Mouse (Mus musculus): ENCODE data around the gene Uba7. TPM values are rescaled to one million over a fixed set of nuclear protein-coding genes. Genes with fewer than 3 reads are reported as not detected.

Gene Uba7
- polyA plus RNA-seq, 1 experiment = 91.5 TPM

GRCm38 (mm10) chr9:107986376-107986775 is 11.1 kb downstream of the Uba7 start:
- H3K9me3 ChIP-seq = no peaks in the 10 kb centered on the region
- H3K36me3 ChIP-seq (replicated peaks; ENCODE audit: low read length) = peaks cover 42% of the 10 kb centered on the region
- TF ChIP-seq FLI1 (IDR thresholded peaks at IDR 0.05; ENCODE audit: low read length) (no peak), GATA1 (IDR thresholded peaks at IDR 0.05; ENCODE audit: borderline replicate concordance, low read length) (peak; percentile 61; the same call in 1 of the 3 replicates)
- H3K4me3 ChIP-seq (replicated peaks) = peak overlapping the region; percentile 89
- H3K4me1 ChIP-seq = peaks cover 74% of the 10 kb centered on the region
- H3K27me3 ChIP-seq (replicated peaks) = no peaks in the 10 kb centered on the region

DNA sequence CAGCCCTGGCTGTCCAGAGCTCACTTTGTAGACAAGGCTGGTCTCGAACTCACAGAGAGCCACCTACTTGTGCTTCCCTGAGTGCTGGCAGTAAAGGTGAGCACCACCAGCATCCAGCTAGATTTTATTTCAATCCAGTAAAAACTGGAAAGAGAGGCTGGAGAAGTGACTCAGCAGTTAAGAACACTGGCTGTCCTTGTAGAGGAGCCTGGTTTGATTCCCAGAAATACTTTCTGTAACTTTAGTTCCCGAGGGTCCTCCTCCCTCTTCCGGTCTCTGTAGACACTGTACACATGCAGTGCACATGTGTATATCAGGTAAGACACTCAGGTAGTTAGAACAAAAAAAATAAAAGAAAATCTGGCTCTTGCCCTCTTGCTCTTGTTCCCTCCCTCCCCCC is 12.6 kb downstream of the Uba7 start:
- Histone ChIP-seq H3K36me3 (replicated peaks; ENCODE audit: low read length) (peaks cover 29% of the 10 kb centered on the region), H3K9me3 (no peaks in the 10 kb centered on the region), H3K4me3 (replicated peaks) (no peak overlapping the region), H3K4me1 (peaks cover 69% of the 10 kb centered on the region), H3K27me3 (replicated peaks) (no peaks in the 10 kb centered on the region)
- TF ChIP-seq GATA1 (IDR thresholded peaks at IDR 0.05; ENCODE audit: borderline replicate concordance, low read length) (no peak), FLI1 (IDR thresholded peaks at IDR 0.05; ENCODE audit: low read length) (no peak)

DNA sequence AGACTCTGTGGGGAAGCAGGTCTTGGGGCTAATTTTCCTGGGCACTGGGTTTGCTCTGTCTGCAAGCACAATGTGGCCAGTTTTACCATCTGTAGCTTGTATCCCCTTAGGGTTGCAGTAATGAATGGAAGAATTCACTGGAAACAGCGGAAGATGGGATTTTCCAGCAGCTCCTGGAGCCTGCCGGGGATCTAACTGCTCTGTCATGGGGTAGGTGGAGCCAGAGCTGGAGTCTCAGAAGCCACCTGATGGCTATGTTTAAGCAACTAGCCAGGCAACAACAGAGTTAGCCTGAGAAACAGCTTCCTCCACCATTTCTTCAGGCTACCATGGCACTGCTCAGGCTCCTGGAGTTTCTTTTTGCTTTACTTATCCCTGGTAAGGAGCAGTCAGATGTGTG is 16.9 kb downstream of the Uba7 start, which contains the start of gene Cdhr4:
Cdhr4 (plus strand) TSS at position 301 of the 400 bp plus-strand sequence.
- peaks cover 70% of the 10 kb centered on the region for H3K4me1 ChIP-seq
- peaks cover 37% of the 10 kb centered on the region for H3K36me3 ChIP-seq (replicated peaks; ENCODE audit: low read length)
- no peaks in the 10 kb centered on the region for H3K27me3 ChIP-seq (replicated peaks)
- no peak for TF ChIP-seq FLI1 (IDR thresholded peaks at IDR 0.05; ENCODE audit: low read length)
- no peak for TF ChIP-seq GATA1 (IDR thresholded peaks at IDR 0.05; ENCODE audit: borderline replicate concordance, low read length)
- H3K9me3 ChIP-seq = no peaks in the 10 kb centered on the region
- H3K4me3 ChIP-seq (replicated peaks) = no peak within 1 kb of the TSS

DNA sequence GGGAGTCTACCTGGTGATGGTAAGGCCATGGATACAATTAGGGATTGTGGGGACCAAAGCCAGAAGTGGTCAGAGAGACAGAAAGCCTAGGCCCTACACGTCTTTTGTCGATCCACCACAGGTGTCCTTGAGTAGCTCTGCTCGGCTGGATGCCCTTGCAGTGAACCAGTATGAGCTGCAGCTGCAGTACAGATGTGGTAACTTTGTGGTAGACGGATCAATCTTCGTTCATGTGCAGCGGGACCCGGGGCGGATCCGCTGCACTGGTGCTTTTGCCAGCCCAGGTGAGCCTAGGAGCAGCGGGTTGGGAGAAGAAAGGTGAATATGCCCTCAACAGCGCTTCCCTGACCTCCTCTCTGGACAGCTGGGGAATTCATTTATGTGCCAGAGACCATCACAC is 17.7 kb downstream of the Uba7 start:
- Histone ChIP-seq H3K36me3 (replicated peaks; ENCODE audit: low read length) (peaks cover 45% of the 10 kb centered on the region), H3K4me3 (replicated peaks) (no peak overlapping the region), H3K4me1 (peaks cover 62% of the 10 kb centered on the region), H3K27me3 (replicated peaks) (no peaks in the 10 kb centered on the region), H3K9me3 (no peaks in the 10 kb centered on the region)
- TF ChIP-seq FLI1 (IDR thresholded peaks at IDR 0.05; ENCODE audit: low read length) (no peak), GATA1 (IDR thresholded peaks at IDR 0.05; ENCODE audit: borderline replicate concordance, low read length) (no peak)

GRCm38 (mm10) chr9:107994464-107994863 is 19.2 kb downstream of the Uba7 start:
- peaks cover 59% of the 10 kb centered on the region for H3K36me3 ChIP-seq (replicated peaks; ENCODE audit: low read length)
- peaks cover 63% of the 10 kb centered on the region for H3K4me1 ChIP-seq
- TF ChIP-seq GATA1 (IDR thresholded peaks at IDR 0.05; ENCODE audit: borderline replicate concordance, low read length) (no peak), FLI1 (IDR thresholded peaks at IDR 0.05; ENCODE audit: low read length) (no peak)
- no peaks in the 10 kb centered on the region for H3K9me3 ChIP-seq
- H3K4me3 ChIP-seq (replicated peaks) = peak overlapping the region; percentile 10
- no peaks in the 10 kb centered on the region for H3K27me3 ChIP-seq (replicated peaks)

- H3K27me3 ChIP-seq (replicated peaks) = no peaks in the 10 kb centered on the region
- H3K4me1 ChIP-seq = peaks cover 57% of the 10 kb centered on the region
- H3K36me3 ChIP-seq (replicated peaks; ENCODE audit: low read length) = peaks cover 68% of the 10 kb centered on the region
- no peak for TF ChIP-seq GATA1 (IDR thresholded peaks at IDR 0.05; ENCODE audit: borderline replicate concordance, low read length)
- no peak for TF ChIP-seq FLI1 (IDR thresholded peaks at IDR 0.05; ENCODE audit: low read length)
- no peak overlapping the region for H3K4me3 ChIP-seq (replicated peaks)
- no peaks in the 10 kb centered on the region for H3K9me3 ChIP-seq
These were observed 20.2 kb downstream of the Uba7 start for GRCm38 (mm10) chr9:107995513-107995912.

- H3K4me3 ChIP-seq (replicated peaks) = no peak within 1 kb of the TSS
- H3K36me3 ChIP-seq (replicated peaks; ENCODE audit: low read length) = peaks cover 70% of the 10 kb centered on the region
- H3K9me3 ChIP-seq = no peaks in the 10 kb centered on the region
- H3K27me3 ChIP-seq (replicated peaks) = no peaks in the 10 kb centered on the region
- H3K4me1 ChIP-seq = peaks cover 59% of the 10 kb centered on the region
- TF ChIP-seq GATA1 (IDR thresholded peaks at IDR 0.05; ENCODE audit: borderline replicate concordance, low read length) (no peak), FLI1 (IDR thresholded peaks at IDR 0.05; ENCODE audit: low read length) (no peak)
These were observed 20.7 kb downstream of the Uba7 start, which contains the start of gene Gm20662 for GRCm38 (mm10) chr9:107996049-107996448. Gene Gm20662, plus strand, starts transcription at chr9:107996349.

DNA sequence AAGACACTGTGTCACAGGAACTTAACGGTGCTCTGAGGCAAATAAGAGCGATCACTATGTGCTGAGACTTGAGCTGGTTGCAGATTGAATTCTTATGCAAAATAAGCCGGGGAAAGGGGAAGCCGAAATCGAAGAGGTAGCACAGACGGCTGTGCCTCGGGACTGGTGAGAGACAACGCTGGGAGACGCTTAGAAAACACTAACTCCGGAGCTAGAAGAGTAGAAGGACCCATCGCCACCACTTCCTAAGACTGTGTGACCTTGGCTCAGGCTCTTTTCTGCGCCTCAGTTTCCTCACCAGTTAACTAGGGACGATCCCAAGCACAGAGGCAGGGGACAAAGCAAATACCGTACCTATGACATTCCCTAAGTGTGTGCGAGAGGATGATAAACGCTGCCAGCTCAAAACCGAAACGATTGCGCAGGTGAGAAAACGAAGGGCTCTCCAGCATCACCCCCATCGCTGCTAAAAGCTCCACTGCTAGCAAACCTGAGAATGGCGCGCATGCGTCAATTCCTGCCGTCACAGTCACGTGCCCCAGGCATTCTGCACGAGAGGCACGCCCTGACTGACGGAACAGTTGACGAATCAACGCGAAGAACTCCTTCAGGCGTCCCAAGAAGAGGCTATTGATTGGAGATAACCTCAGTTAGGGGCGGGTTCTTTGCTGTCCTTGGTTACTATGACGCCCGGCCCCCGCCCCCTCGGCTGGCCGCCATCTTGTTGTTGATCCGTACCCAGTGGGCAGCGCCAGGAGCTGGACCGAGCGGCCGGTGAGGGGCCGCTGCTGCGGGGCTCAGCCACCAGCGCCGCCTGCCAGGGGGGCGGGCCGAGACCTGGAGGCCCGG is 26.8 kb downstream of the Uba7 start, which contains the start of gene Ip6k1:
Ip6k1 (plus strand) TSS at position 580 of the 849 bp plus-strand sequence.
- Histone ChIP-seq H3K4me1 (peaks cover 65% of the 10 kb centered on the region), H3K9me3 (no peaks in the 10 kb centered on the region), H3K4me3 (replicated peaks) (peak within 1 kb of the TSS; percentile 99), H3K36me3 (replicated peaks; ENCODE audit: low read length) (peaks cover 55% of the 10 kb centered on the region), H3K27me3 (replicated peaks) (no peaks in the 10 kb centered on the region)
- no peak for TF ChIP-seq GATA1 (IDR thresholded peaks at IDR 0.05; ENCODE audit: borderline replicate concordance, low read length)
- TF ChIP-seq FLI1 (IDR thresholded peaks at IDR 0.05; ENCODE audit: low read length) = no peak

- H3K4me3 ChIP-seq (replicated peaks) = peak overlapping the region; percentile 99
- no peaks in the 10 kb centered on the region for H3K9me3 ChIP-seq
- peaks cover 51% of the 10 kb centered on the region for H3K36me3 ChIP-seq (replicated peaks; ENCODE audit: low read length)
- peaks cover 70% of the 10 kb centered on the region for H3K4me1 ChIP-seq
- TF ChIP-seq GATA1 (IDR thresholded peaks at IDR 0.05; ENCODE audit: borderline replicate concordance, low read length) (no peak), FLI1 (IDR thresholded peaks at IDR 0.05; ENCODE audit: low read length) (no peak)
- no peaks in the 10 kb centered on the region for H3K27me3 ChIP-seq (replicated peaks)
These were observed 27.6 kb downstream of the Uba7 start for GRCm38 (mm10) chr9:108002778-108003530.
